Mouse (Mus musculus): ENCODE measurements around the gene Ovca2.
"Not testable (repeated sequence)": the region's sequence is repeated elsewhere in the genome, so short reads cannot be mapped to it uniquely, and the experiment has no call there.

The Ovca2 gene

GRCm38 (mm10) chr11:75194121-75194849 is 15.7 kb upstream of the Ovca2 start:
- DNase-seq: no peak

- peak; percentile 77 for DNase-seq
These were observed 14.8 kb upstream of the Ovca2 start, which contains the start of gene Rtn4rl1 for GRCm38 (mm10) chr11:75193256-75194071. Gene Rtn4rl1 (plus strand): TSS chr11:75193783.

- peak; percentile 80 for DNase-seq
These were observed 13.9 kb upstream of the Ovca2 start for GRCm38 (mm10) chr11:75192336-75193214.

- DNase-seq: no peak
These were observed 13.2 kb upstream of the Ovca2 start for GRCm38 (mm10) chr11:75191841-75192240.

GRCm38 (mm10) chr11:75190905-75191441 is 12.3 kb upstream of the Ovca2 start, which contains the start of gene Dph1:
Gene Dph1 (minus strand): TSS chr11:75191241.
- no peak for DNase-seq

GRCm38 (mm10) chr11:75190371-75190724 is 11.7 kb upstream of the Ovca2 start:
- DNase-seq: peak; percentile 86

- no peak for DNase-seq
These were observed 11.2 kb upstream of the Ovca2 start for GRCm38 (mm10) chr11:75189713-75190370.

- DNase-seq: no peak
These were observed 6.4 kb upstream of the Ovca2 start for GRCm38 (mm10) chr11:75184986-75185385.

GRCm38 (mm10) chr11:75184573-75184972 is 5.9 kb upstream of the Ovca2 start:
- DNase-seq: no peak

- no peak for DNase-seq
These were observed 5.4 kb upstream of the Ovca2 start for GRCm38 (mm10) chr11:75183917-75184570.

GRCm38 (mm10) chr11:75178011-75178410 is 624 bp downstream of the Ovca2 start:
- no peak for DNase-seq

- DNase-seq: not testable (repeated sequence)
These were observed 4.1 kb downstream of the Ovca2 start for GRCm38 (mm10) chr11:75174574-75174973.

- no peak for DNase-seq
These were observed 4.9 kb downstream of the Ovca2 start for GRCm38 (mm10) chr11:75173799-75174165.

GRCm38 (mm10) chr11:75173095-75173798 is 5.4 kb downstream of the Ovca2 start:
- DNase-seq: peak; percentile 73

- no peak for DNase-seq
These were observed 6.2 kb downstream of the Ovca2 start for GRCm38 (mm10) chr11:75172151-75173094.

GRCm38 (mm10) chr11:75171186-75171865 is 7.3 kb downstream of the Ovca2 start:
- no peak for DNase-seq

GRCm38 (mm10) chr11:75170136-75170751 is 8.4 kb downstream of the Ovca2 start:
- DNase-seq: peak; percentile 92

GRCm38 (mm10) chr11:75169405-75170080 is 9.1 kb downstream of the Ovca2 start, which contains the start of gene Hic1:
Gene Hic1 (minus strand): TSS chr11:75169519.
- DNase-seq: no peak
